Mouse (Mus musculus) liver, adult 2 months (tissue): ENCODE results near the gene Mfsd4b1.

Experiments
- CTCF ChIP-seq: fragments of 200-500 bp; IDR thresholded peaks from 2 replicates; pipeline ENCODE4 v1.5.1; 2011; ENCODE audit warnings: low read depth, low read length, control low read depth
- POLR2A ChIP-seq: fragments of 200-500 bp; IDR thresholded peaks from 2 replicates; pipeline ENCODE4 v1.6.1; 2011; ENCODE audit warnings: low read length, control low read depth; ENCODE audit not compliant: insufficient read depth; ENCODE audit errors: extremely low read depth

DNA sequence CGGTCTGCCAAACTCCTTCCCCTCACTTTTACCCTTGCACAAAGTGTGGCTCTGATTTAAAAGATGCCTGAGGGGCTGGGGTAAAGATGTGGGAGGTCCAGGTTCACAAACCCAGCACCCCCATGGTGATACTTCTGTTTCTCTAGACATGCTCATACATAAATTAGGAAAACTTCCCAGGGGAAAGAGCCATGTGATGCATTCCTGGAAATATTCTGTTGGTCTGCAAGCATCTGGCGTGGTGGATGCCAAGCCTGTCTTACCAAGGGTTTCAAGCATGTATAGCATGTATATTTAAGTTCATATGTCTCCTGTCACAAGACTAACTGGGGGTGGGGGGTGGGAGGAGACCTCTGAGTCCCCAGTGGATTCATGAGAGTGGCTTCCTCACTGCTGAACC lies 4.7 kb downstream of the Mfsd4b1 start:
- TF ChIP-seq POLR2A (no peak), CTCF (no peak)
